Mouse (Mus musculus) neural tube, embryonic 13.5 days (tissue): ENCODE results near the gene Taf6l. TPM values are rescaled to one million over a fixed set of nuclear protein-coding genes. Genes with fewer than 3 reads are reported as not detected.

ENCODE experiments used
- ATAC-seq: fragments of 200-750 bp; cut with Nextera tagmentation; 2 replicates; pipeline ENCODE4 v1.8.0; 2017; ENCODE audit warnings: low read depth, mild to moderate bottlenecking, moderate TSS enrichment, moderate library complexity
- H3K27ac ChIP-seq: fragments of 300-500 bp; sonication (generic); replicated peaks from 2 replicates; pipeline ENCODE4 v1.5.1; 2015; ENCODE audit warnings: moderate library complexity, mild to moderate bottlenecking, inconsistent platforms
- H3K27me3 ChIP-seq: fragments of 300-500 bp; sonication (generic); 2 replicates; pipeline ENCODE4 v1.6.1; 2015; ENCODE audit warnings: mild to moderate bottlenecking, inconsistent platforms
- H3K36me3 ChIP-seq: fragments of 300-500 bp; sonication (generic); 2 replicates; pipeline ENCODE4 v1.6.1; 2015; ENCODE audit warnings: mild to moderate bottlenecking, inconsistent platforms
- H3K4me1 ChIP-seq: fragments of 300-500 bp; sonication (generic); replicated peaks from 2 replicates; pipeline ENCODE4 v1.6.1; 2015; ENCODE audit warnings: inconsistent platforms
- H3K4me2 ChIP-seq: fragments of 300-500 bp; sonication (generic); 2 replicates; pipeline ENCODE4 v1.6.1; 2015; ENCODE audit warnings: inconsistent platforms, mild to moderate bottlenecking, moderate library complexity
- H3K4me3 ChIP-seq: fragments of 300-500 bp; sonication (generic); 2 replicates; pipeline ENCODE4 v1.5.1; 2015; ENCODE audit warnings: mild to moderate bottlenecking, inconsistent platforms
- H3K9ac ChIP-seq: fragments of 300-500 bp; sonication (generic); 2 replicates; pipeline ENCODE4 v1.6.1; 2015; ENCODE audit warnings: moderate library complexity, mild to moderate bottlenecking, inconsistent platforms
- H3K9me3 ChIP-seq: fragments of 300-500 bp; sonication (generic); 2 replicates; pipeline ENCODE4 v1.6.1; 2016; ENCODE audit warnings: inconsistent platforms
- WGBS: fragments of 180-500 bp; shearing (Covaris S2); methylation state at CpG from one replicate; pipeline ENCODE4 v1.1.7; 2015; 5-methylcytosine and 5-hydroxymethylcytosine counted together
- polyA plus RNA-seq: library from polyadenylated mRNA; unstranded; fragments of >200 nt; fragmentation: Nextera tagmentation; extraction: Ambion mirVana; gene quantifications from 2 replicates; pipeline ENCODE4 v1.2.1, GENCODE M21; 2015

The Taf6l gene
- polyA plus RNA-seq, 1 experiment from 2014 or later: 25.9 TPM

DNA sequence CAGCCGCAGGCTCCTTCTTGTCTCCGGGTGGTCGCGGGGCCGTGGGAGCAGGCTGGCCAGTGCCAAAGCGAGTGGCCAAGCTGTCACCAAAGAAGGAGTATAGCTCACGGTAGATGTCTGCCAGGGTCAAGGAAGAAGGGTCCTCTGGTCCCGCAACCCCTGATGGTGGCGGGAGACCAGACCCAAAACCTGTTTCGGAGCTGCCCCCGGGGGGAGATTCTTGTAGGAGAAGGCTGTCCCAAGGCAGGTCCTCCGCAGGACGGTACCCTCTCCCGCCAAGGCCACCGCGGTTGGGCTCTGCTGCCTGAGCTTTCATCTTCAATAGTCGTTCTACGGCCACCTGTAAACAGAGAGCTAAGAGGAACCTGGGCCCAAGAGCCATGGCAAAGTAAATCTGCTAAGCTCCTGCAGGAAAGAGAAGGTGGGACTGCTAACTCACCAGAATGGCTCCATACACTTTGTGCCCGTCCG, 11.2 kb downstream of the Taf6l start:
- H3K9ac ChIP-seq: peak overlapping the region; percentile 98
- peaks cover 44% of the 10 kb centered on the region for H3K4me1 ChIP-seq
- H3K4me3 ChIP-seq: peak overlapping the region; percentile 69
- ATAC-seq: peak; percentile 37
- H3K27me3 ChIP-seq: no peaks in the 10 kb centered on the region
- no peaks in the 10 kb centered on the region for H3K9me3 ChIP-seq
- peak overlapping the region; percentile 99 for H3K27ac ChIP-seq
- H3K36me3 ChIP-seq: peaks cover 41% of the 10 kb centered on the region
- H3K4me2 ChIP-seq: peak overlapping the region; percentile 99
- WGBS: 8% methylated on average over 20 of the region's 20 CpGs

GRCm38 (mm10) chr19:8774086-8774835, 12.0 kb downstream of the Taf6l start, which contains the start of gene Tmem179b:
TSS of gene Tmem179b (minus strand) at chr19:8774467.
- Histone ChIP-seq H3K4me2 (peak within 1 kb of the TSS; percentile 99), H3K4me3 (peak within 1 kb of the TSS; percentile 69), H3K27me3 (no peaks in the 10 kb centered on the region), H3K9ac (peak within 1 kb of the TSS; percentile 98), H3K36me3 (peaks cover 44% of the 10 kb centered on the region), H3K9me3 (no peaks in the 10 kb centered on the region), H3K4me1 (peaks cover 44% of the 10 kb centered on the region), H3K27ac (peak within 1 kb of the TSS; percentile 99)
- WGBS: under 1% methylated on average over 68 of the region's 68 CpGs
- ATAC-seq: peak; percentile 94

DNA sequence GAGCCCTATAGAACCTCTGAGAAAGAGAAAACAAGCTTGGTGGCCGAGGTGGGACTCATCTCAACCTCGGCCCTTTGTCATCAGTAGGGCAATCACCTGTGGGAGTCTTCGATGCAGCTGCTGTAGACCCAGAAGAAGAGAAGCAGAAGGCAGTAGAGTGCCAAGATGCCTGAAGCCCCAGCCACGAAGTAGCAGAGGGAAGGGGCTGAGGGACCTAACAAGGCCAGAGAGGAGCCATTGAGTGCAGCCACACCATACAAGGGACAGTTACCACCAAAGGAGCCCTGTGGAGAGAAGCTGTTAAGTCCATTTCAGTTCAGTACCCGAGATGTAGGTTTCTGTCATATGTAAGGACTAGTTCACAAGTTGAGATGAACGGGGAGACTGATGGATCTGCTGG, 12.8 kb downstream of the Taf6l start:
- Histone ChIP-seq H3K9ac (peak overlapping the region; percentile 98), H3K36me3 (peaks cover 47% of the 10 kb centered on the region), H3K9me3 (no peaks in the 10 kb centered on the region), H3K27ac (peak overlapping the region; percentile 99), H3K4me1 (peaks cover 44% of the 10 kb centered on the region), H3K27me3 (no peaks in the 10 kb centered on the region), H3K4me2 (peak overlapping the region; percentile 99), H3K4me3 (peak overlapping the region; percentile 69)
- ATAC-seq: no peak
- 62% methylated on average over 6 of the region's 6 CpGs for WGBS

GRCm38 (mm10) chr19:8772996-8773395, 13.2 kb downstream of the Taf6l start:
- peaks cover 47% of the 10 kb centered on the region for H3K36me3 ChIP-seq
- WGBS: 91% methylated on average over 5 of the region's 5 CpGs

DNA sequence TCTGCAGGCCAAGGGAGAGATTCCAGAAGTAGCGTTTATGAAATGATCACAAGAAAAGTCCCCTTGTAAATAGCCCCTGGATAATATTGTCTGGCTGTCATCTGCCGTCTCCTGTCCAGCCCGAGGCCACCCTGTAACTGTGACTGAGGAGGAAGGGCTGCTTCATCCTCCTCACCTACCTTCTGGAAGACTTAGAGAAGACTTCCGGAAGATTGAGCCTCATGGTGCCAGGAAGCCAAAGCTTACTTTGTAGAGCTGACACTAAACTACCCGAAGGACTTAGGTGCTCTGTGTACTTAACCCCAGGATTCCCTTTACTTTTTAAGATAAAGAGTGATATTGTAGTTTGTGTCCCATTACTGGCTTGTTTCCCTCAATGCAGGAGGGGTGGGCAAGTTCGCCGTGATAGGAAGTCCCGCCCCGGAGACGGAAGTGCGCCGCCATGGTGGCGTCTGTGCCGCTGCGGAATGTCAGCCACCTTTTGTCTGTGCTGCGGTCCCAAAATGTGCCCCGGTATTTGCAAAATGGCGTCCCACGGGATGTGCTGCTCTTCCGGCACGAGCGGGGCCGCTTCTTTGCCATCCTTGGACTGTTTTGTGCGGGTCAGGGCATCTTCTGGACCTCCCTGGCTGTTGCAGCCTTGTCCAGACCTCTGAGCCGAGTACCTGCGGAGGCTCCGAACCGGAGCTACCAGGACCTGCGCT, 15.5 kb downstream of the Taf6l start, which contains the start of gene Tmem223:
Tmem223 (plus strand) TSS at position 430 of the 704 bp plus-strand sequence.
- H3K4me3 ChIP-seq: peak within 1 kb of the TSS; percentile 80
- peaks cover 40% of the 10 kb centered on the region for H3K4me1 ChIP-seq
- H3K4me2 ChIP-seq: peak within 1 kb of the TSS; percentile 72
- H3K9me3 ChIP-seq: no peaks in the 10 kb centered on the region
- WGBS: 21% methylated on average over 29 of the region's 29 CpGs
- H3K27me3 ChIP-seq: no peaks in the 10 kb centered on the region
- H3K36me3 ChIP-seq: peaks cover 64% of the 10 kb centered on the region
- ATAC-seq: peak; percentile 45; the same call in 1 of the 2 replicates
- H3K27ac ChIP-seq: peak within 1 kb of the TSS; percentile 93
- peak within 1 kb of the TSS; percentile 97 for H3K9ac ChIP-seq

More at GRCm38 (mm10) chr19:8772996-8773395, 13.2 kb downstream of the Taf6l start:
- H3K4me1 ChIP-seq: peaks cover 44% of the 10 kb centered on the region
- H3K9ac ChIP-seq: peak overlapping the region; percentile 98; the same call in 1 of the 2 replicates
- H3K27me3 ChIP-seq: no peaks in the 10 kb centered on the region
- no peak overlapping the region for H3K27ac ChIP-seq
- H3K4me3 ChIP-seq: peak overlapping the region; percentile 69
- no peak for ATAC-seq
- peak overlapping the region; percentile 99 for H3K4me2 ChIP-seq
- H3K9me3 ChIP-seq: no peaks in the 10 kb centered on the region

- Histone ChIP-seq H3K4me1 (peaks cover 5% of the 10 kb centered on the region), H3K9ac (no peak overlapping the region)
- 97% methylated on average over 9 of the region's 9 CpGs for WGBS
Measured at GRCm38 (mm10) chr19:8765562-8765961, 20.7 kb downstream of the Taf6l start.

DNA sequence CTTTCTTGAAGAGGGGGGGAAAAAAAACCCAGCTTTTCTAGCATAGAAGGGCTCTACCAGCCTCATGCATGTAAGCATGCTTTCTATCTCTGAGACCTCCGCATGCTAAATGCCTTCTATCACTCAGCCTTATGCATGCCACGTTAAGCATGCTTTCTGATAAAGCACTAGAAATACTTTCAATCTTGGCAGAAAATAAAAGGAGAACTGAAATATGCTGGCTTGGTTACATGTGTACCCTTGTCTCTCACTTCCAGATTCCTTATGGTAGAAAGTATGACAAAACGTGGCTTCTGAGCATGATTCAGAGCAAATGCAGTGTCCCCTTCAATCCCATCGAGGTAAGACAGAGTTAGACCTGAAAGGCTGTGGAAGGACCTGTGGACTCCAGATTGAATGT, 22.9 kb downstream of the Taf6l start:
- no peak overlapping the region for H3K4me3 ChIP-seq
- peaks cover 8% of the 10 kb centered on the region for H3K4me1 ChIP-seq
- H3K9ac ChIP-seq: no peak overlapping the region
- H3K9me3 ChIP-seq: no peaks in the 10 kb centered on the region
- H3K36me3 ChIP-seq: peaks cover 65% of the 10 kb centered on the region
- H3K4me2 ChIP-seq: no peak overlapping the region
- H3K27me3 ChIP-seq: no peaks in the 10 kb centered on the region
- H3K27ac ChIP-seq: no peak overlapping the region
- ATAC-seq: no peak
- WGBS: 95% methylated on average over 4 of the region's 4 CpGs

More at GRCm38 (mm10) chr19:8765562-8765961, 20.7 kb downstream of the Taf6l start:
- H3K4me2 ChIP-seq: no peak overlapping the region
- H3K4me3 ChIP-seq: no peak overlapping the region
- no peak overlapping the region for H3K27ac ChIP-seq
- H3K36me3 ChIP-seq: peaks cover 88% of the 10 kb centered on the region
- no peaks in the 10 kb centered on the region for H3K27me3 ChIP-seq
- no peak for ATAC-seq
- H3K9me3 ChIP-seq: no peaks in the 10 kb centered on the region

- Histone ChIP-seq H3K9ac (no peak overlapping the region), H3K36me3 (peaks cover 41% of the 10 kb centered on the region), H3K27me3 (no peaks in the 10 kb centered on the region), H3K4me1 (peaks cover 25% of the 10 kb centered on the region), H3K4me3 (no peak overlapping the region), H3K9me3 (no peaks in the 10 kb centered on the region), H3K27ac (no peak overlapping the region), H3K4me2 (no peak overlapping the region)
- WGBS: 89% methylated on average over 2 of the region's 2 CpGs
- ATAC-seq: no peak
Measured at GRCm38 (mm10) chr19:8760757-8761156, 25.5 kb downstream of the Taf6l start.

GRCm38 (mm10) chr19:8758899-8759298, 27.3 kb downstream of the Taf6l start:
- H3K27ac ChIP-seq: no peak overlapping the region
- H3K4me3 ChIP-seq: no peak overlapping the region; the same call in 1 of the 2 replicates
- WGBS: 98% methylated on average over 2 of the region's 2 CpGs
- H3K4me2 ChIP-seq: peak overlapping the region; percentile 88
- peaks cover 34% of the 10 kb centered on the region for H3K4me1 ChIP-seq
- no peaks in the 10 kb centered on the region for H3K27me3 ChIP-seq
- ATAC-seq: no peak
- peaks cover 39% of the 10 kb centered on the region for H3K36me3 ChIP-seq
- H3K9me3 ChIP-seq: no peaks in the 10 kb centered on the region
- H3K9ac ChIP-seq: no peak overlapping the region

DNA sequence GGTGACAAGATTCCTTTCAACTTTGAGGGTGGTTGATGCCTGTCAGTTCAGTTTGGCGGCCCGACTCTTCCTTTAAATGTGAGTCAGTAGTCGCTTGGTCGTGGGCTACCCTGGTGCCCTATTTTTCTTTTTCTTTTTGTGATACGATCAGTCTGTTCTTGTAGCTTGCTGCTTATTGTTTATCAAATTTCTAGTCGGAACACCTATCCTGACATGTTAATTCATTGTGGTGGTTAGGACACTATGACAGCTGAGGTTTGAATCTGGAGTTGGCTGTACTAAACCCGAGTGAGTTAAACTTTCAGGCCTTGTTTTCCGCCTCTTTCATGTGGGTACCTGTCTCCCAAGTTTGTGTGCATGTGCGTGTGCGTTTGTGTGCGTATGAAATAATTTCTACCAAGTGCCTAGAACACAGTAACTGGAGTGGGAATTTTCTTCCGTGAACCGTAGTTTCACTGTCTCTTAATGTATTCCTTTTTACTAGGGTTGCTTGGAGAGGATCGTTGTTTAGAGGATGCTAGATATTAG, 28.7 kb downstream of the Taf6l start:
- no peaks in the 10 kb centered on the region for H3K27me3 ChIP-seq
- peak overlapping the region; percentile 87 for H3K27ac ChIP-seq
- WGBS: 5% methylated on average over 14 of the region's 14 CpGs
- no peak for ATAC-seq
- H3K4me2 ChIP-seq: peak overlapping the region; percentile 88
- peak overlapping the region; percentile 97 for H3K4me3 ChIP-seq
- peaks cover 34% of the 10 kb centered on the region for H3K4me1 ChIP-seq
- no peaks in the 10 kb centered on the region for H3K9me3 ChIP-seq
- H3K36me3 ChIP-seq: peaks cover 38% of the 10 kb centered on the region
- peak overlapping the region; percentile 95 for H3K9ac ChIP-seq

DNA sequence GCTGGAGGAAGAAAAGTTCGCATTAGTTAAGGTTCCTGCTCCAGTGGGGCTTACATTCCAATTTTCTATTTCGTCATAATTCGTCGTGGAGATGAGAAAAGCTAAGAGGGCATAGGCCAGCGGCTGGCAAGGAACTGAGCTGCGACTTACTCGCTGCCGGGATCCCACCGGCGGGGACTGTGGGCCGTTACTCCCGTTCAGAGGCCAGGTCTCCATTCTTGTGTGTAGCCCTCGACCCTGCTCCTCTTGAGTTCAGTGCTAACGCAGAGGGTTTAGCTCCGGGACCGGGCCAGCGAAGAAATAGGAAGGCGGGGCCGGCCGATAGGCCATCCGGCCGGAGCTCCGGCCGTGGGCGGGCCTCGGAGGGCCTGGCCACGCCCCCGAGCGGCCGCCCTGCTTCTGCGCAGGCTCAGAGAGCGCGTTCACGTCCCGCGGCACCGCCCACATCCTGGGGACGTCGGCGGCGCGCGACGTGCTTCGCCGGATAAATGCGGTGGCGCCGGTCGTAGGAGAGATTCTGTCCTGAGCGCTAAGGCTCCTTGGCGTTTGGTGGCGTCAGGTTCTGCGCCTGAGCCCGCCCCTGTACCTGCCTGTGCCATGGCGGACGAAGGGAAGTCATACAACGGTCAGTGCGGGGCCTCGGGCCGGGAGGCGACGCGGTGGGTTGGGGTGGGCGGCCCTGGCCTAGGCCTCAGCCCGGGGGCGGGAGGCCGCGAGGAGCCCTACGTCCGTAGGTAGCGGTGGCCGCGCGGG, 29.4 kb downstream of the Taf6l start, which contains the start of gene Nxf1:
Nxf1 (plus strand) TSS at position 439 of the 753 bp plus-strand sequence.
- H3K9me3 ChIP-seq: no peaks in the 10 kb centered on the region
- ATAC-seq: peak; percentile 93
- peaks cover 38% of the 10 kb centered on the region for H3K36me3 ChIP-seq
- H3K4me3 ChIP-seq: peak within 1 kb of the TSS; percentile 97
- peak within 1 kb of the TSS; percentile 95 for H3K9ac ChIP-seq
- H3K27ac ChIP-seq: peak within 1 kb of the TSS; percentile 87
- H3K27me3 ChIP-seq: no peaks in the 10 kb centered on the region
- H3K4me2 ChIP-seq: peak within 1 kb of the TSS; percentile 88
- H3K4me1 ChIP-seq: peaks cover 34% of the 10 kb centered on the region
- WGBS: under 1% methylated on average over 75 of the region's 75 CpGs
